Mouse (Mus musculus): ENCODE data around the gene Cpvl. TPM values are rescaled to one million over a fixed set of nuclear protein-coding genes. Genes with fewer than 3 reads are reported as not detected.

Gene Cpvl
- total RNA-seq, 1 experiment from 2014 or later, result not detected

DNA sequence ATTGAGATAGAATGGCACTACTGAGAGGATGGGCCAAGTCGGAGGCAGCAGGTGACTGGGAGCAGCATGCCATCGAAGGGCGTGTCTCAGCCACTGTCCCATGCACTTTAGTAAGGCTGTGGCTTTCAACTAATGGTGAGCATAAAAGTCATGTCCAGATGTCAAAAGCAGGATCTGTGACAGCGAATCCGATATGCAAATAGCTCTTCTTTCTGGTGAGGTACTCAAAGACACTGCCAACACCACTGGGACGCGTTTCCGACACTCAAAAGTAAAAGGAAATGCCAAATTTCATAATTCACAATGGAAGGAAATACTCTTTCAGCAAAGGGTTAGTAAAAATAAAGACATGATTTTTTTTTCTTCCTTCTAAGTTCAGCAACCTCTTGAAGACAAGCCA, 94.0 kb downstream of the Cpvl start:
- DNase-seq, result no peak

DNA sequence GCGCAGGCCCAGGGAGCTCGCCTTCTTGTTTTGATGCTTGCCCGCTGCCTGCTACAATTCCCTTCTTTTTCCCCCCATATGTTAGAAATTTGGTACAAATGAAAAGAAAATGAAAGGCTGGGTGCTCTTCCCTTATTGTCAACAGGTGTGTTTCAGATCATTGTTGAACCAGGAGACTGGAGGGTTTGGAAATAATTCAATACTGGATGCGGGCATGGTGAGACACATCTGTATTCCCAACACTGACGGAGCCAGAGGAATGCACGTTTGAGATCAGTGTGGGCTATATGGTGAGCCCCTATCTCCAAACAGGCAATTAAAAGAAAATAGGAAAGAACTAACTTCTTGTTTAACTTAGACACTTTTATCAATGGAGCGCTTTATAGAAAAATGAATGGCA, 95.1 kb downstream of the Cpvl start:
- DNase-seq, result no peak

DNA sequence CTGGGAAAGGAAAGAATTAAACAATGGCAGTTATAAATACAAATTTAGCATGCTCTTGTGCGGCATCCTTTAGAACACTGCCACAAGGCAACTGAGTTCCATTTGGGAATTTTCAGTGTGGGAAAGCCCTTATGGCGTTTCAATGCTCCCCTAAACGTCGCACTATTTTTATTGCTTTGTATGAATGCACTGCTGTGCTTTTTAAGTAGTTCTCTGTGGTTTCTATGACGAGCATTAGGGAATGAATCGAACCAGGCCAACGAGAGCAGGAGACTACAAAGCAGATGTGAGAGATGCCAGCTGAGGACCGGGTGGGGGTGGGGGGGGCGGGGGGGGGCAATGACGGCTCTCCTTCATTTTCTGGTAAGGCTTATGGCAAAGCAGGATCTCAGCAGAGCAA, 96.8 kb downstream of the Cpvl start:
- no peak for DNase-seq

DNA sequence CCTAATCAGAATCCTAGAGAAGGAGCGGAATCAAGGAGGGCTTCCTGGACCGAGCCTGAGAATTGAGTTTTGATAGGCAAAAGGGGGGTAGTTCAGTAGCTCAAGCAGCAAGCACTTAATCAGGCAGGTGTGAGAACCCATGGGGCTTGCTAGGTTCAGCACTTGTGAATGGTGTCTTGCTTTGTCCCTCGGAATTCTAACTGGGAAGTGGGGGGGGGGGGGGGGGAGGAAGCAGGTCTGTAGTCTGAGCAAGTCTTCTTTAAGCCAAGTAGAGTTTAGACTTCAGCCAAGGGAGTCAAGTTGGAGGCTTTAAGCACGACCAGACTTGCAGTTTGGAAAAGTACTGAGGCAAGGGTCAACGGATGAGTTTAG, 97.2 kb downstream of the Cpvl start:
- no peak for DNase-seq

DNA sequence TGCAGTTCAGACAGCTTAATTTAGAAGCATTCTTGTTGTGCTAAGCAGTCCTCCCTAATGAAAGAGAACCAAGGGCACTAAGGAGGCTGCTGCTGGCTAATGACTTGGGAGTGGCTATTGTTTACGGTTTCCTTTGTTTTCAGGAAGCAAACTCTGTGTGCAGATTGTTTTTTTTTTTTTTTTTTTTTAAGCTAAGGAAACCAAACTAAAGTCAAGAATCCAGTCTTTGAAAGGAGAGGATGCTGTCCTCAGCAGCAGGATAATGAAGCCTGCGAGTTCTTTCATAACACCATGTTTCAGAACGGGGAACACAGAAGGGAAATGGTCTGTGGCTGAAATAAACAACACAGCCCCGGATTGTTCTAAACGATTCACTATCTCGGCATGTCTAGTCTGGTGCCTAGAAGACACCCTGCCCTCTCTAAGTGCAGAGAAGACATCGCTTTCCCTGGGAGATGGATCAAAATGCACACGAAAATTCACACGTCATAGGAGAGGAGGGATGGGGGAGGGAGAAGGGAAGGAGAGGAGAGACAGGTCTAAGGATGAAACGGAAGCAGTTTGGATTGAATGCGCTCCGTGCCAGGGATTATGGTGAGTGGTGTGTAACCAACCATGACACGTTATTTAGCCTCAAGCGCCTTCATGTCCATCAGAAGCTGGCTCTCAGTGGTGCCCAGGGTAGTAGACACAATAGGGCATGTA, 97.8 kb downstream of the Cpvl start:
- DNase-seq, result no peak

DNA sequence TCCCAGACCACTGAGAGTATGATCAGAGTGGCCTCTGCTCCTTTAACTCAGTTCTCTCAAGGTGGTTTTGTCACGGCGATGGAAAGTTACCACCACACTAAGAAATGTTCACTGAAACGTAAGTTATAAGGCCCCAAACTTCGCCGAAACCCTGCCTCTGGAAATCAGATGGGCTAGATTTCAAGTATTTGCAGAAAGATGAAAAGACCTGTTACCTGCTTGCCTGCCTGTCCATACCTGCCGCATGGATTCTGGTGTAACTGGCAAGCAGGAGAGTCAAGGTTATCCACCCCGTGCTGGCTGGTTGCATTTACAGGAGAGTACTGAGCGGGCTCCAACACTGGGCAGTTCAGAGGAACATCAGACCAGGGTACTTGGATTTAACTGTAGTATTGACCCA, 98.9 kb downstream of the Cpvl start:
- DNase-seq, result no peak

DNA sequence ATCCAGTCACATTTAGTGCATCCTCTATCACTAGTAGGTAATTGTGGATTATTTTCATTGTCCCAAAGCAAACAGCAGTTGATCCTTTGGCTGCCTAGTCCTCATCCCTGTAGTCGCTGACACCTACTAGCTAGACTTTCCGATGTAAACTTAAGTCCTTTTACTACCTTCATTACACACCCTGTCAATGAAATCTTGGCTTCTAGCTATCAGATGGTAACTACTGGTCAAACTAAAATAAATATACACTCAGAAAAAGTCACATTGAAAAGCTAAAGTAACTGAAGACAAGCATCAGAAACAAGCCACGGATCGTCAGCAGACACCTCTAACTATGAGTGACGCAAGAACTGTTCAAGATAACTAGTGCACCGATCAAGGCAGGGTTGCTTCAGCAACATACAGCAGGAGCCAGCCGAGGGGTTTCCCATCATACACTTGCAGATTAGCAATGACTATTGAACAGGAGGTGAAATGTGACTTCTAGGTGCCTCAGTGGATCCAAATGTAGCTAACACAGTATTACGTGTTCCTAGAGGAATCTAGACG, 103.5 kb downstream of the Cpvl start:
- no peak for DNase-seq

DNA sequence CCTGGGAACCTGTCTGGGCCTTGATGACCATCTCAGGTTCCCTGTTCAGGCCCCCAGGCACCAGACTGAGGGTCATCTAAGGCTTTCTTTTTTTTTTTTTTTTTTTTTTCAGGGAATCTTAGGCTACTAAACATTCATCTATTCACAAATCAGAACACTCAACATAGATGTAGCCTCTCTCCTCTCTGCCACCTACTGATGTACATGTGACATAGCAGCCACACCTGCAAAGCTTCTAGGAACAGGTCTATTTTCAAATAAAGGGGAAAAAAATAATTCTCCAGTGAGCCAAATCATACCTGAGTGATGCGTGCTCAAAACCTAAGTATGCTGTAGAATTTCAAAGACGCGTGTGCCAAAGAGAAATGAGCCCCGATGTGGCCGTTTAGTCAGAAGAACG, 106.6 kb downstream of the Cpvl start:
- DNase-seq, result no peak

DNA sequence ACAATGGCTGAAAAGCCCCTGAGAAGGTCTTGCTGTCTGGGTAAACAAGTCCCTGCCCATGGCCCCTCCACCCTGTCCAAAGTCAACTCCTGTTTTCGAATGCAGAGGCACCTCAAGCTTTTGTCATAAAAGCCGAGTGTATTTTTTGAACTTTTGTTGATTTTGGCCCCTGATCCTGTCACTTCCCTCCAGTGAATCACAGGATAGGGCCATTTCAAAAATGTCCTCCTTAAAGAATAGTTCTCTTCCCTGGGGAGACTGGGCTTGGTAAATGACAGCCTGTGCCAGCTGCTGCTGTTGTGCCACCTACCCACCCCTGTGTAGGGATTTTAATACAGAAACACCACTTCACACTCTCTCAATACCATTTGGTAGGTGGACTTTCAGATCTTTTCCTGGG, 115.5 kb downstream of the Cpvl start:
- DNase-seq, result no peak

DNA sequence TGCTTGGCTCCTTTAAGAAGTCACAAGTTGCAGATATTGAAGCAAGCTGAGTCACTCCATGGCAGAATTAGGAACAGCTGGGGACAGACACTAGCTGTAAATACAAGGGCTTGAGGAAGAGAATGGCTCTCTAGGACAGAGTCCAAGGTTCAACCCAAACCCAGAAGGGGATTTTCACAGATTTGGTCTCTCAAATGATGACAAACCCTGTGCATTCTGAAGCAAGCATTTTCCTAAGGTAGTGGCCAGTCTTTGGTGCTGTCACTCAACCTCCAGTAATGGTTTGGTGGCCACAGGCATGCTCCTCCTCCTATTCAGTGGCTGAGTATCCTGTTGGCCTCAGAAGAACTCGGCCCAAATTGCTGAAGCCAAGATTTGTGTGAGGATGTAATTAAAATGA, 119.4 kb downstream of the Cpvl start:
- DNase-seq, result no peak

DNA sequence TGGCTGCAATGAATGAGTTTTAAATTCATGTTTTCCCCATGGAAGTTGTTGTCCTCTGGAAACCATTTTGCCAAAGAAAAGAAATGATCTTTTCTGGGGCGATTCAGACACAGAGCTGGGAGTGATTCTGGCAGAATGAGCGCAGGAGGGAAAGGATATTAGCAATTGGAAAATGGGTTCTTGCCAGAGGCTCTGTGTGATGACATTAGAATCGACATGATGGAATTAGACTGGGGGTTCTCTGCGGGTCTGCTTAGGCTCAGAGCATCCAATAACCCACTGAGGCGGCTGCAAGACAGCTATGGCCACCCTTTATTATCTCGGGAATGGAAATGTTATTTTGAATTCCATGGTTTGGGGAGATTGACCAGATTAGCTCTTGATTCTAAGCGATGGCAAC, 120.6 kb downstream of the Cpvl start:
- no peak for DNase-seq

DNA sequence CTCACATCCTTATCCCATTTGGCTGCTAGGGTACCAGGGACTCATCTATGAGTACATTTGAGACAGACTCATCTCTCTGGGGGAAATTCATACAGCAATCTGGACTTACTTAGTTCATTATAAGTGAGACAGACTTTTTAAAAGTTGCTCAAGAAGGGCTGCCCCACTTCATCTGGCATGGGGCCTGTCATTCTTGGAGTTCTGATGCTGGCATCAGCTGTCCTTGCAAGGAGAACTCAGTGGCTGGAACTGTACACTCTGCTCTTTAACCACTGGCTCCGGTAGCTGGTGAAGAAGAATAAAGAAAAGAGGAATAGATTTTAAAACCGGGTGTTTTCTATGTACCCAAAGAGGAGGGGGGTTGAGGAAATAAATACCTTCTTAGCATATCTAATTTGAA, 121.7 kb downstream of the Cpvl start:
- DNase-seq, result no peak

DNA sequence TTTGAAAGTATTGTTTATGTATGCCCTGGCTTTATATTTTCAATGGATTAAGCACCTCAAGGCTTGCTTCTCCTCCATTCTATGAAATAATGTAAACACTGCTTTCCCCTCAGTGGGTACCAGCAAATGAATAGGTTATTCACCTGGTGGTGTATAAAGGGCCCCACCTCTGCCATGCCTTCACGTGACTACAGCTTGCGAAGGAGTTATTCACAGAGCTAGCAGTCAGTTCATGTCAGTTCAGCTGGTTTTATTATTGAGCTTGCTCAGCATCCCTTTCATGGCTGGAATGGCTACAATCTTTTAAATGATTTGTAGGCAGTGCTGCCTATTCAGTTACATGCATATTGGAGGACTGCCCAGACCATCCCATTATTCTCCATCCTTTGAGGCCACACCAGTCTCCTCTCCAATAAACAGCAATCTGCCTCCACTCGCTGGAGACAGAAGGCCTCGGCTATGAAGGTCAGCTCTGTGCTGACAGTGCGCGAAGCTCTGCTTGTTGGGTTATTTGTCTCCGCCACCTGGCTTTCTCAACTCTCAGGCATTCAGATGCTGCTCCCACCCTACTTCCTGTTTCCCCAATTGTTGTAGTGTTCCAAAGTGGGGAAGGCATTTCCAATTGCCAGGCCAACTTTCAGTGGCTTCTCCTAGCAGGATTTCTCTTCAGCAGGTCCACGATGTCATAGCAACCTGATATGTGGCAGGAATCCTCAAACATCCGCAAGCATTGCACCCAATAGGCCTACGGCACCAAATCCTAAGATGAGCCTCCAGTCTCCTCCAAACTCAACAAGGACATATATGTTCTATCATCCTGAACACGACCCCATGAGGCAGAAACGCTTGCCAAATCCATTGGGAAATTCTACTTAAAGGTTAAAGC, 123.3 kb downstream of the Cpvl start:
- peak; percentile 15 for DNase-seq

DNA sequence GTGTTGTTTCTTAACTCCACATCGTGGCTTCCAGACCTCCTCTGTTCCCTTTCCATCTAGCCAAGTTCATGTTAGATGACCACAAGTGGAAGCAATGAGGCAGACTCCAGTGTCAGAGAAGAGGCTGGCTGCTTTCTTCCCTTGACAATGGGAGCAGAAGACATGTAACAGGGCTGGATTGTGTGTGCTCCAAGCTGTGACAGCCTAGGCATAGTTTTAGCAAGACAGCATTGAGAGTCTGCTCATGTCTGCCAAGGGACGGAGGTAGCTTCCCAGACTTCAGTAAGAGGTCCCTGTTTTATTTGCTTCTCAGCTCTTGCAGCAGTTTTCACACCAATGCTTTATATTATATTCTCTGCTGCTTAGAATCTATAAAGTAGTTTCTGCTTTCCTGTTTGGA, 124.2 kb downstream of the Cpvl start:
- DNase-seq, result no peak

DNA sequence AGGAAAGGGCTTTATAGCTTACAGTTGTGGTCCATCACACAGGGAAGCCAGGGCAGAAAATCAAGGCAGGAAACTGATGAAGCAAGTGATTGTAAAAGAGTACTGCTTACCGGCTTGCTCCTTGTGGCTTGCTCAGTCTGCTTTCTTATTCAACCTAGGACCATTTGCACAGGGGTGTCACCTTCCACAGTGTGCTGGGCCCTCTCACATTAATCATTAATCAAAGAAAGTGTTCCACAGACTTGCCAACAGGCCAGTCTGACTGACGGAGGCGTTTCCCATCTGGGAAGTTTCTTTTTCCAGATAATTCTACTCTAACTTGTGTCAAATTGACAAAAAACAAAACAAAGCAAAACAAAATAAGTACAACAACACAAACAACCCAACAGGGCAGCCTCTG, 124.9 kb downstream of the Cpvl start:
- no peak for DNase-seq

DNA sequence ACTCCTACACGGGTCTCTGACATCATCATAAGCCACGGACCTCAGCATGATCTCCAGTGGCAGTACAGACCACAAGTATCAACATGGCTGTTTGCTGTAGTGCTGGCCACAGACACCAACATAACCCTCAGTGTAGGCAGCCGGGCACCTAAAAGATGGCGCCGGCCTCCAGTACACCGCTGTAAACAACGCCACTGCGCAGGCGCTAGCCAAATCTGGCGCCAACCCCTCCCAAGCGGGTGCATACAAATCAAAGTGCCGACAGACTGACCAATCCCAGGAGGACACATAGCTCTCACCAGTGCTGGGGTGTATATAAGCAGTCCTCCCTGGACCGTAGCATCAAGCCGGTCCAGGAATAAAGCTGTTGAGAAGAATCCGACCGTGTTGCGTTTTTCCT, 133.8 kb downstream of the Cpvl start:
- no peak for DNase-seq

DNA sequence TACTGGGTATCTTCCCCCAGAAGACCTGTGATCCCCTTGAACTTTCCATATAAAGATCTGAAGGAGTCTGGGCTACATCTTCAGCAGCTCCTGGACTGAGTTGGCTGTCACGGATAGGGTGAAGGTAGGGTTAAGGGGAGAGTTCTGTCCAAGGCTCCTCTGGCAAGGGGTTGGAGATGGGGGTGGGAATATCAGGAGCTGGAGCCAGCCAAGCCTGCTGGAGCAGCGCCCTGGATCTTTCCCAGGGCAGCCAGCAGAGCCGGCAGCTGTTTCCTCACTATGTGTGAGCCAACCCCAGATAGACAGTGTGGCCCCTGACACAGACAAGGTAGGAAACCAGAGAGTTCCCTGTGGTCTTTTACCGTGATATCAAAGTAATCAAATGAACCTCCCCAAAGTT, 153.3 kb downstream of the Cpvl start:
- peak; percentile 50 for DNase-seq

Other genes with a start within 250 kb of the Cpvl start
- gene Tril, start 157.8 kb downstream of the Cpvl start, total RNA-seq (2021), result 11.1 and 13.3 TPM in 2 replicates
- 6.9 and 9.9 TPM in 2 replicates for gene Chn2, start 60.9 kb upstream of the Cpvl start, total RNA-seq (2021)

All from adrenal gland, postnatal 14 days (tissue).